Mouse (Mus musculus) myocyte (in vitro differentiated cells): Measurements from ENCODE around the gene Vamp5.
A peak's percentile ranks its signal among the peaks of the same experiment; 100 is the strongest.

ENCODE experiments used
- CEBPB ChIP-seq: IDR thresholded peaks from 2 replicates; pipeline ENCODE4 v1.6.1; 2011; ENCODE audit warnings: mild to moderate bottlenecking, moderate library complexity; ENCODE audit not compliant: poor library complexity, insufficient read depth, severe bottlenecking
- E2F4 ChIP-seq: IDR thresholded peaks from one replicate; pipeline ENCODE4 v1.6.1; 2011; ENCODE audit warnings: mild to moderate bottlenecking, control low read depth, moderate library complexity; ENCODE audit not compliant: insufficient read depth
- MAX ChIP-seq: IDR thresholded peaks from one replicate; pipeline ENCODE4 v1.6.1; 2011; ENCODE audit warnings: low read depth, mild to moderate bottlenecking, control low read depth
- MYOD1 ChIP-seq, 3 experiments: IDR thresholded peaks; one replicate each; pipeline ENCODE4 v1.6.1; 2011; ENCODE audit warnings: control low read depth in 2 of 3, low read depth in 2 of 3, mild to moderate bottlenecking in 2 of 3, moderate library complexity in 1 of 3; ENCODE audit not compliant: insufficient read length in 2 of 3, control insufficient read depth in 1 of 3
- MYOG ChIP-seq, 3 experiments: IDR thresholded peaks; one replicate each; pipeline ENCODE4 v1.6.1; 2011; ENCODE audit warnings: control low read depth in 2 of 3, low read depth in 2 of 3, mild to moderate bottlenecking in 2 of 3; ENCODE audit not compliant: insufficient read length in 2 of 3, control insufficient read depth in 1 of 3, insufficient read depth in 1 of 3
- POLR2A ChIP-seq: IDR thresholded peaks from one replicate; pipeline ENCODE4 v1.6.1; 2011; ENCODE audit warnings: low read depth, mild to moderate bottlenecking, control low read depth, moderate library complexity; ENCODE audit not compliant: insufficient read length
- POLR2AphosphoS2 ChIP-seq: IDR thresholded peaks from one replicate; pipeline ENCODE4 v1.6.1; 2011; ENCODE audit warnings: low read depth, control low read depth; ENCODE audit not compliant: insufficient read length
- REST ChIP-seq: IDR thresholded peaks from one replicate; pipeline ENCODE4 v1.6.1; 2011; ENCODE audit warnings: mild to moderate bottlenecking, control low read depth, moderate library complexity; ENCODE audit not compliant: insufficient read depth, insufficient read length
- SRF ChIP-seq: IDR thresholded peaks from one replicate; pipeline ENCODE4 v1.6.1; 2011; ENCODE audit warnings: low read depth; ENCODE audit not compliant: control insufficient read depth, insufficient read length
- TCF12 ChIP-seq: IDR thresholded peaks from one replicate; pipeline ENCODE4 v1.6.1; 2011; ENCODE audit warnings: mild to moderate bottlenecking, control low read depth; ENCODE audit not compliant: poor library complexity, insufficient read depth, severe bottlenecking
- USF1 ChIP-seq: IDR thresholded peaks from one replicate; pipeline ENCODE4 v1.6.1; 2011; ENCODE audit warnings: low read depth, mild to moderate bottlenecking, control low read depth, moderate library complexity

GRCm38 (mm10) chr6:72407119-72407518 is 26.9 kb upstream of the Vamp5 start:
- TF ChIP-seq POLR2A (no peak), E2F4 (no peak), POLR2AphosphoS2 (no peak), MAX (no peak), USF1 (no peak), MYOD1 (IDR thresholded peaks at IDR 0.05; ENCODE audit: control insufficient read depth in 1 of 3, insufficient read length in 2 of 3, low read depth in 2 of 3) (no peak), CEBPB (no peak), TCF12 (no peak), MYOG (IDR thresholded peaks at IDR 0.05; ENCODE audit: control insufficient read depth in 1 of 3, insufficient read depth in 1 of 3, insufficient read length in 2 of 3, low read depth in 2 of 3) (peak in 1 of 3 experiments; percentile 18), SRF (no peak), REST (no peak)
